In genomic region chr5:88945661-88946339, GRCm38 (mm10) we compare ENCODE assay signal across 9 mouse cellular contexts. TPM values are rescaled to one million over a fixed set of nuclear protein-coding genes. Genes with fewer than 3 reads are reported as not detected.
A peak's percentile ranks its signal among the peaks of the same experiment; 100 is the strongest.
DNase-seq lines count a peak whose midpoint lies in the region; ATAC-seq lines count a peak whose summit lies in the region.
"Had no signal": no experiment of that assay in that cellular context is flagged by ENCODE, and none has a peak within 500 bp of the region (broad histone marks: within the 10 kb centered on the region; RNA-seq: fewer than 3 reads in every experiment).

No protein-coding gene starts in this region.

- H3K4me1 ChIP-seq in midbrain, embryonic 15.5 days = no peaks in the 10 kb centered on the region
- H3K4me1 ChIP-seq: limb, embryonic 13.5 days had no signal

- peak overlapping the region; percentile 42; the same call in 1 of the 2 replicates for H3K27ac ChIP-seq in midbrain, embryonic 15.5 days
- H3K27ac ChIP-seq: limb, embryonic 13.5 days had no signal

- H3K9me3 ChIP-seq in midbrain, embryonic 15.5 days = no peaks in the 10 kb centered on the region
- H3K9me3 ChIP-seq: limb, embryonic 13.5 days had no signal

- peak; percentile 84 for ATAC-seq in midbrain, embryonic 15.5 days (replicated peaks)

- no peak overlapping the region for H3K9ac ChIP-seq in midbrain, embryonic 15.5 days
- H3K9ac ChIP-seq: limb, embryonic 13.5 days had no signal

- no peaks in the 10 kb centered on the region for H3K27me3 ChIP-seq in midbrain, embryonic 15.5 days (replicated peaks)
- H3K27me3 ChIP-seq: limb, embryonic 13.5 days had no signal

- H3K4me3 ChIP-seq in midbrain, embryonic 15.5 days = no peak overlapping the region
- H3K4me3 ChIP-seq: limb, embryonic 13.5 days had no signal

- no peaks in the 10 kb centered on the region for H3K36me3 ChIP-seq in midbrain, embryonic 15.5 days (replicated peaks)
- H3K36me3 ChIP-seq: limb, embryonic 13.5 days had no signal

- intact Hi-C loops in heart, postnatal 25 days (cut with DNase I) = no loop called here

- DNase-seq in heart, adult 9 months (ENCODE audit: low spot score in 2 of 2) = peak; percentile 45 to 53
- no peak for DNase-seq in heart, postnatal 25 days (ENCODE audit: low spot score)
- DNase-seq in cerebellum, adult 11-12 months = peak; percentile 54
- DNase-seq in gastrocnemius, adult 8-10 months (ENCODE audit: low spot score in 2 of 2) = peak; percentile 49 to 72
- DNase-seq in thymus, postnatal 4 days = no peak
- no peak for DNase-seq in lung, postnatal 10 days
- no peak for DNase-seq in c-Kit-positive CD71-positive TER-119-positive erythroid progenitor cells, embryonic 14.5 days (ENCODE audit: low spot score)

- 31% methylated on average over 10 of the region's 10 CpGs for WGBS in midbrain, embryonic 15.5 days

- no peak overlapping the region for H3K4me2 ChIP-seq in midbrain, embryonic 15.5 days
- H3K4me2 ChIP-seq: limb, embryonic 13.5 days had no signal

RNA-seq across cellular contexts. Expression of gene Slc4a4, which starts 59.2 kb away (rescaled TPM):
- total RNA-seq in heart, postnatal 25 days (2021) = 10 to 100 TPM; 20.7 to 24.4 TPM
- 10 to 100 TPM; 20.2 to 38.8 (median 23.6) TPM for total RNA-seq in gastrocnemius, adult 8-10 months (2022)
- 6.7 and 7.7 TPM in 2 replicates for polyA plus RNA-seq in midbrain, embryonic 15.5 days (2015; fragmentation: Nextera tagmentation; extraction: Ambion mirVana)

Comparison
In these comparisons a context has a peak if more than half of its experiments do, and no peak if none do; other contexts are left out.
1. DNase-seq: peak in heart, adult 9 months (2 of 2), cerebellum, adult 11-12 months (single experiment) and gastrocnemius, adult 8-10 months (2 of 2); none in heart, postnatal 25 days (single experiment), thymus, postnatal 4 days (single experiment), lung, postnatal 10 days (single experiment) and c-Kit-positive CD71-positive TER-119-positive erythroid progenitor cells, embryonic 14.5 days (single experiment).